1 mouse cellular context compared by ENCODE assay signal in genomic region chr12:76720572-76720971, GRCm38 (mm10).
A peak's percentile ranks its signal among the peaks of the same experiment; 100 is the strongest.
TF ChIP-seq lines count a peak whose summit lies in the region.

No protein-coding gene starts in this region.

TF ChIP-seq in MEL, 35 proteins besides CTCF, POLR2A, EP300 and RAD21:
- TF ChIP-seq SMC3 (IDR thresholded peaks at IDR 0.05; ENCODE audit: low read depth, low read length) = peak; percentile 71
- TF ChIP-seq POLR2AphosphoS5 (IDR thresholded peaks at IDR 0.05; ENCODE audit: borderline replicate concordance, low read depth, low read length) = no peak
- TF ChIP-seq TAL1 (IDR thresholded peaks at IDR 0.05; ENCODE audit: low read length) = no peak
- TF ChIP-seq ZC3H11A (IDR thresholded peaks at IDR 0.05; ENCODE audit: low read depth, low read length) = peak; percentile 78
